Mouse (Mus musculus): Measurements from ENCODE around the gene Cdh26. TPM values are rescaled to one million over a fixed set of nuclear protein-coding genes. Genes with fewer than 3 reads are reported as not detected.
A peak's percentile ranks its signal among the peaks of the same experiment; 100 is the strongest.

The Cdh26 gene
- polyA plus RNA-seq, 1 experiment from 2014 or later = 0.13 TPM

DNA sequence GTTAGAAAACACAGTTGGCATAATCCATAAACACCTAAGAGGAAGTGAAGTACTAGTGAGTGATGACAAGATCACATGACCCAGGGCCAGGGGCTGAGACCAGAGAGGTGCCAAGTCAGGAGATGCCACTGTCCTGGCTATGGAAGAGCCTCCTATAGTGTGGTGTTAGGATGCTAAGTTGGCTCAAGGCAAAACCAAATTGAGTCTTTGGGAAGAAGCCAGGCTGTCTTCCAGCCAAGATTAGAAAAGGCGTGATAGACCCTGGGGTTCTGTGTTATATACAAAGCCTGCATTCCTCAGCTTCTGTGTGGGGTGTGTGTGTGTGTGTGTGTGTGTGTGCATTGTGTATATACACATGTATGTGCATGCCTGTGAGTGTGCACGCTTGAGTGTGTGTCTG lies 48.7 kb downstream of the Cdh26 start:
- no peak for TF ChIP-seq CTCF (IDR thresholded peaks at IDR 0.05; ENCODE audit: low read depth)
- no peak for TF ChIP-seq EP300 (IDR thresholded peaks at IDR 0.05; ENCODE audit: low read depth)
- no peak for DNase-seq
- 75% methylated on average over 2 of the region's 2 CpGs for WGBS (ENCODE audit: insufficient replicate concordance)

DNA sequence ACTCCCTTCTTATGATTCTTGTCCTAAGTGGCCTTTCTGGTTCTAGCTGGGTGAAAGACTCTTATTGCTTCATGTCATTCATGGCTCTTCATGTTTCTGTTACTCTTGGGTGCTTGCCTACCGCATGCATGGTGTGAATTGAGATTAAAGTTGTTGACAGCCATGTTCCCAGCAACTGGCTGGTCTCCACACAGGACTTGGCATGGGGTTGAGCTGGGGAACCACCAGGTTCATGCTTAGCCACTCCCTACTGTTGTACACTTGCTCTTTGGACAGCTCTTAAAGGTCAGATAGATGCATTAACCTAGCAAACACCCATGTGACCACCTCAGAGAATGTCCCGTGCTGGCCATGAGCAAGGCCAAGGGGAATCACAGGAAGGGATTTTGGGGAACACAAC lies 50.6 kb downstream of the Cdh26 start:
- H3K27me3 ChIP-seq (ENCODE audit: insufficient read depth, low read length) = no peaks in the 10 kb centered on the region
- no peak overlapping the region for H3K4me3 ChIP-seq (ENCODE audit: low read depth, low read length)
- peaks cover 3% of the 10 kb centered on the region; the same call in 1 of the 2 replicates for H3K4me1 ChIP-seq (ENCODE audit: insufficient read depth)
- peak; percentile 95 for ATAC-seq
- no peaks in the 10 kb centered on the region for H3K9me3 ChIP-seq (ENCODE audit: low read length)
- no peak for DNase-seq
- H3K9ac ChIP-seq (replicated peaks) = no peak overlapping the region
- no peak overlapping the region for H3K27ac ChIP-seq (ENCODE audit: low read depth)
- WGBS (ENCODE audit: insufficient replicate concordance) = 53% methylated on average over 2 of the region's 2 CpGs
- TF ChIP-seq EP300 (IDR thresholded peaks at IDR 0.05; ENCODE audit: low read depth) (no peak), CTCF (IDR thresholded peaks at IDR 0.05; ENCODE audit: low read depth) (no peak)
- no peak overlapping the region for H3K4me2 ChIP-seq (ENCODE audit: low read depth, low read length)
- H3K36me3 ChIP-seq (replicated peaks; ENCODE audit: insufficient read depth, low read length) = no peaks in the 10 kb centered on the region

More for the DNA sequence above, 48.7 kb downstream of the Cdh26 start:
- peaks cover 3% of the 10 kb centered on the region; the same call in 1 of the 2 replicates for H3K4me1 ChIP-seq (ENCODE audit: insufficient read depth)
- no peak overlapping the region for H3K27ac ChIP-seq (ENCODE audit: low read depth)
- no peaks in the 10 kb centered on the region for H3K9me3 ChIP-seq (ENCODE audit: low read length)
- no peaks in the 10 kb centered on the region for H3K36me3 ChIP-seq (replicated peaks; ENCODE audit: insufficient read depth, low read length)
- no peak overlapping the region for H3K4me3 ChIP-seq (ENCODE audit: low read depth, low read length)
- ATAC-seq = no peak
- H3K4me2 ChIP-seq (ENCODE audit: low read depth, low read length) = no peak overlapping the region
- H3K9ac ChIP-seq (replicated peaks) = no peak overlapping the region
- no peaks in the 10 kb centered on the region for H3K27me3 ChIP-seq (ENCODE audit: insufficient read depth, low read length)

DNA sequence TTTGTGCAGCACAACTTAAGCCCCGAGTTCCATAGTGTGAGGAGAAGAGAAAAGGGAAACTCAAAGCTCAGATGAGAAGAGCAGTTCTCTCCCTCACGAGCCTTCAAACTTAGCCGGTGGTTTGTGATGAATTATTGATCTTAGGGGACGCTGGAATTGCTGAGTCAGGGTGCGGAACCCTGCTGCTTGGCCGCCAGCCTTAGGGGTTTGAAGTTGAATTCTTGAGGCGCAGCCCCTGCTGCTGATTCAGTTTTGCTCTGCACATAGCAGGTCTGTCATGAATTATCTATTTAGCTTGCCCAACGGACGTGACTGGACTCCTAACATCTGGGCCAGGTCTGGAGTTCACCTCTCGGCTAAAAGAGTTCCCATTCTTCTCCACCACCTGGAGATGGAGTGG lies 53.1 kb downstream of the Cdh26 start:
- no peak for TF ChIP-seq CTCF (IDR thresholded peaks at IDR 0.05; ENCODE audit: low read depth)
- no peak for TF ChIP-seq EP300 (IDR thresholded peaks at IDR 0.05; ENCODE audit: low read depth)
- no peak for ATAC-seq
- Histone ChIP-seq H3K9me3 (ENCODE audit: low read length) (no peaks in the 10 kb centered on the region), H3K9ac (replicated peaks) (no peak overlapping the region), H3K27ac (ENCODE audit: low read depth) (no peak overlapping the region), H3K27me3 (ENCODE audit: insufficient read depth, low read length) (no peaks in the 10 kb centered on the region), H3K4me1 (ENCODE audit: insufficient read depth) (peaks cover 3% of the 10 kb centered on the region; the same call in 1 of the 2 replicates), H3K4me2 (ENCODE audit: low read depth, low read length) (no peak overlapping the region), H3K4me3 (ENCODE audit: low read depth, low read length) (no peak overlapping the region), H3K36me3 (replicated peaks; ENCODE audit: insufficient read depth, low read length) (no peaks in the 10 kb centered on the region)
- no peak for DNase-seq
- WGBS (ENCODE audit: insufficient replicate concordance) = 51% methylated on average over 10 of the region's 10 CpGs

DNA sequence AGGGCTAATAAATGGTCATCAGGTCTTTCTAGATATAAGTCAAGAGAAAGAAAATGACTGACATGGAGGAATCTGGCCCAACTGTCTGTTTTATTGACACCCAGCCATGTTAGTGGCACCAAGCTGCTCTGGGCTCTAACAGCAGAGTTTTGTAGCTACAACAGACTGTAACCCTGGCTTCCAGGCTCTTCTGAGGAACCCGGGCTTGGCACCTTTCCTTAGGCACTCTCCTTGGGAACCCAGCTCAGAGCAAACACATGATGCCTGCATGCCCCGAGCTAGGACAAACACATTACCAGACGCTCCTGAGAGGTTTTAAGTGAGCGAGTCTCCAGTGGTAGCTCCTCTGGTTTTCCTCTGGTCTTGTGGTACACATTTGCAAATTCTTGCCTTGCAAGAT lies 57.9 kb downstream of the Cdh26 start:
- H3K27ac ChIP-seq (ENCODE audit: low read depth) = no peak overlapping the region
- ATAC-seq (no peak), DNase-seq (no peak)
- no peaks in the 10 kb centered on the region for H3K27me3 ChIP-seq (ENCODE audit: insufficient read depth, low read length)
- H3K4me3 ChIP-seq (ENCODE audit: low read depth, low read length) = no peak overlapping the region
- H3K4me2 ChIP-seq (ENCODE audit: low read depth, low read length) = no peak overlapping the region
- no peaks in the 10 kb centered on the region for H3K9me3 ChIP-seq (ENCODE audit: low read length)
- TF ChIP-seq EP300 (IDR thresholded peaks at IDR 0.05; ENCODE audit: low read depth) = no peak
- no peak for TF ChIP-seq CTCF (IDR thresholded peaks at IDR 0.05; ENCODE audit: low read depth)
- H3K4me1 ChIP-seq (ENCODE audit: insufficient read depth) = no peaks in the 10 kb centered on the region
- H3K9ac ChIP-seq (replicated peaks) = no peak overlapping the region
- WGBS (ENCODE audit: insufficient replicate concordance) = 67% methylated on average over 4 of the region's 4 CpGs
- no peaks in the 10 kb centered on the region for H3K36me3 ChIP-seq (replicated peaks; ENCODE audit: insufficient read depth, low read length)

DNA sequence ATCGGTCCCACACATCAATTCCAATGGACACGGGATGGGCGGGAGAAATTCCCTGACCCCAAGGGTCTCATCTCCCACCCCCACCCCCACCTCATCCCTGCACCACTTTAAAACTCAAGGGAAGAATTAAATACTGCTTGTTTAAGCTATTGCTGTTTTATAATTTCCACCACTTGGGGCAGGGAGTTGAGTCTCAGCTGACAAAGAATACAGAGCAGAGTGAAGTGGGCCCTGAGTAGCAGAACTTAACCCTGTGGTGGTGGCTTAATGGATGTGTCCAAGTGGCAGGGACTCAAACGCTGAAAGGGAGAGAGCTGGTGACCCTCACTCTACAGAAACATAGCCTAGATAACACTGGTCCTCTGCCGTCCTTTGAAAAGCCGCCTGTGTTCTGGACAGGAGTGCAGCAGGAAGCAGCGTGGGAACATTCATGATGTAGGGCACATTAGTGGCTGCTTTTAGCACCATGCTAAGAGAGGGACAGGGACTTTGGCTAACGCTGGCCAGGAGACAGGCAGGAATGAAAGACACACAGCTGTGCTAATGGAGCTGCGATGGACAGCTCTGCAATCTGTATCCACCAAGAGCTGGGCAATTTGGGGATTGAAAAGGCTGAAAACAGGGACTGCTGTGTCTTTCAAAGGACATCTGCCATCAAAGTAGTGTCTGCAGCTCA lies 60.1 kb downstream of the Cdh26 start:
- Histone ChIP-seq H3K36me3 (replicated peaks; ENCODE audit: insufficient read depth, low read length) (no peaks in the 10 kb centered on the region), H3K9ac (replicated peaks) (no peak overlapping the region), H3K27me3 (ENCODE audit: insufficient read depth, low read length) (no peaks in the 10 kb centered on the region), H3K4me2 (ENCODE audit: low read depth, low read length) (no peak overlapping the region), H3K4me3 (ENCODE audit: low read depth, low read length) (no peak overlapping the region), H3K27ac (ENCODE audit: low read depth) (no peak overlapping the region), H3K4me1 (ENCODE audit: insufficient read depth) (no peaks in the 10 kb centered on the region), H3K9me3 (ENCODE audit: low read length) (no peaks in the 10 kb centered on the region)
- 77% methylated on average over 9 of the region's 9 CpGs for WGBS (ENCODE audit: insufficient replicate concordance)
- no peak for ATAC-seq
- DNase-seq = no peak
- TF ChIP-seq EP300 (IDR thresholded peaks at IDR 0.05; ENCODE audit: low read depth) = no peak
- TF ChIP-seq CTCF (IDR thresholded peaks at IDR 0.05; ENCODE audit: low read depth) = no peak

DNA sequence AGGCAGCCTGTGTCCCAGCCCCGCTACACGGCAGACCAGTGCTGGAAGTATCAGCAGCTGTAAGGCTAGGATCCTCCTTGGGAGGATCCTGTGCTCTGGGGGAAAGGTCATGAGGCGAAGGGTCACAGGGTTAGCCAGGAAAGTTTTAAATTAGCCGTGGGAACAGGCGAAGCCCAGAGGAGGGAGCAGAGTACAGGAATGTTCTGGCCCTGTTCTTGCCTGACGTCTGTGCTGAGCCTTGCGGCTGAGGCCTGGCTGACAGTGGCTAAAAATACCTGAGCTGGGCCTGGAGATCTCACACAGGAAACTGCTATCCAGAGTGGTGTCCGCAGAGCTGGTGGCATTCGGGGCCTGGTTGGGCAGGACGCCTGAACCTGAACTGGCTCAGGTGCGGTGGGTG lies 63.7 kb downstream of the Cdh26 start:
- WGBS (ENCODE audit: insufficient replicate concordance) = 56% methylated on average over 11 of the region's 11 CpGs
- Histone ChIP-seq H3K4me1 (ENCODE audit: insufficient read depth) (no peaks in the 10 kb centered on the region), H3K4me2 (ENCODE audit: low read depth, low read length) (no peak overlapping the region), H3K36me3 (replicated peaks; ENCODE audit: insufficient read depth, low read length) (no peaks in the 10 kb centered on the region), H3K4me3 (ENCODE audit: low read depth, low read length) (no peak overlapping the region), H3K27me3 (ENCODE audit: insufficient read depth, low read length) (no peaks in the 10 kb centered on the region), H3K9ac (replicated peaks) (no peak overlapping the region), H3K27ac (ENCODE audit: low read depth) (no peak overlapping the region), H3K9me3 (ENCODE audit: low read length) (no peaks in the 10 kb centered on the region)
- TF ChIP-seq CTCF (IDR thresholded peaks at IDR 0.05; ENCODE audit: low read depth) = no peak
- TF ChIP-seq EP300 (IDR thresholded peaks at IDR 0.05; ENCODE audit: low read depth) = no peak
- DNase-seq (no peak), ATAC-seq (peak; percentile 47)

Data from liver, postnatal 0 days (tissue).